Mouse (Mus musculus) lung, adult 2 months (tissue): ENCODE measurements around the gene Slc4a1.

Source experiments
- CTCF ChIP-seq: fragments of 200-500 bp; IDR thresholded peaks from 2 replicates; pipeline ENCODE4 v1.5.1; 2011; ENCODE audit warnings: mild to moderate bottlenecking, low read length, control low read depth; ENCODE audit not compliant: insufficient read depth
- POLR2A ChIP-seq: fragments of 200-500 bp; IDR thresholded peaks from 2 replicates; pipeline ENCODE4 v1.6.1; 2011; ENCODE audit warnings: low read depth, mild to moderate bottlenecking, control low read depth, low read length, borderline replicate concordance; ENCODE audit errors: extremely low read depth

- no peak for TF ChIP-seq CTCF
- peak; percentile 5; the same call in 1 of the 2 replicates for TF ChIP-seq POLR2A
Observed at GRCm38 (mm10) chr11:102310768-102311695, 55.0 kb downstream of the Slc4a1 start.
